Mouse (Mus musculus): ENCODE measurements around the gene Ccdc73. TPM values are rescaled to one million over a fixed set of nuclear protein-coding genes. Genes with fewer than 3 reads are reported as not detected.
"Not testable (repeated sequence)": the region's sequence is repeated elsewhere in the genome, so short reads cannot be mapped to it uniquely, and the experiment has no call there.

The Ccdc73 gene
- polyA plus RNA-seq (2014; fragmentation: Nextera tagmentation; extraction: Ambion mirVana): 7.8 and 11.0 TPM in 2 replicates

GRCm38 (mm10) chr2:104867282-104867855 is at the start of gene Ccdc73:
Ccdc73 (plus strand) TSS chr2:104867805.
- WGBS: 88% methylated on average over 13 of the region's 13 CpGs
- no peaks in the 10 kb centered on the region for H3K9me3 ChIP-seq (ENCODE audit: control insufficient read depth, low read length)
- no peak for DNase-seq (ENCODE audit: low spot score)
- ATAC-seq (ENCODE audit: low read depth): no peak
- no peak within 1 kb of the TSS for H3K4me3 ChIP-seq (ENCODE audit: low read depth, low read length)
- H3K36me3 ChIP-seq (ENCODE audit: control insufficient read depth, insufficient read depth, low read length): no peaks in the 10 kb centered on the region
- no peaks in the 10 kb centered on the region for H3K27me3 ChIP-seq (replicated peaks; ENCODE audit: control insufficient read depth, insufficient read depth, low read length)
- H3K27ac ChIP-seq (replicated peaks; ENCODE audit: low read depth, low read length): no peak within 1 kb of the TSS
- no peaks in the 10 kb centered on the region for H3K4me1 ChIP-seq (ENCODE audit: control insufficient read depth, insufficient read depth, low read length)
- H3K4me2 ChIP-seq (ENCODE audit: low read depth, low read length): no peak within 1 kb of the TSS
- H3K9ac ChIP-seq (ENCODE audit: low read depth, low read length): no peak within 1 kb of the TSS

GRCm38 (mm10) chr2:104818763-104819162 is 48.8 kb upstream of the Ccdc73 start:
- H3K27me3 ChIP-seq (replicated peaks; ENCODE audit: control insufficient read depth, insufficient read depth, low read length); H3K4me2 ChIP-seq (ENCODE audit: low read depth, low read length); H3K9ac ChIP-seq (ENCODE audit: low read depth, low read length); H3K27ac ChIP-seq (replicated peaks; ENCODE audit: low read depth, low read length); ATAC-seq (ENCODE audit: low read depth); DNase-seq (ENCODE audit: low spot score); H3K4me3 ChIP-seq (ENCODE audit: low read depth, low read length); H3K36me3 ChIP-seq (ENCODE audit: control insufficient read depth, insufficient read depth, low read length); H3K9me3 ChIP-seq (ENCODE audit: control insufficient read depth, low read length): not testable (repeated sequence)
- H3K4me1 ChIP-seq (ENCODE audit: control insufficient read depth, insufficient read depth, low read length): 0 out of 2 replicates have a peak, but pooled peaks cover 12% of the 10 kb centered on the region
- WGBS: 82% methylated on average over 3 of the region's 3 CpGs

- no peak for ATAC-seq (ENCODE audit: low read depth)
- no peak overlapping the region for H3K27ac ChIP-seq (replicated peaks; ENCODE audit: low read depth, low read length)
- H3K4me1 ChIP-seq (ENCODE audit: control insufficient read depth, insufficient read depth, low read length): peaks cover 3% of the 10 kb centered on the region; the same call in 1 of the 2 replicates
- H3K9me3 ChIP-seq (ENCODE audit: control insufficient read depth, low read length): no peaks in the 10 kb centered on the region
- no peak for DNase-seq (ENCODE audit: low spot score)
- no peak overlapping the region for H3K9ac ChIP-seq (ENCODE audit: low read depth, low read length)
- 84% methylated on average over 4 of the region's 4 CpGs for WGBS
- H3K4me3 ChIP-seq (ENCODE audit: low read depth, low read length): no peak overlapping the region
- H3K36me3 ChIP-seq (ENCODE audit: control insufficient read depth, insufficient read depth, low read length): no peaks in the 10 kb centered on the region
- H3K27me3 ChIP-seq (replicated peaks; ENCODE audit: control insufficient read depth, insufficient read depth, low read length): no peaks in the 10 kb centered on the region
- H3K4me2 ChIP-seq (ENCODE audit: low read depth, low read length): no peak overlapping the region
Observed at GRCm38 (mm10) chr2:104826191-104826590, 41.4 kb upstream of the Ccdc73 start.

- Histone ChIP-seq H3K4me2 (ENCODE audit: low read depth, low read length) (no peak overlapping the region), H3K36me3 (ENCODE audit: control insufficient read depth, insufficient read depth, low read length) (no peaks in the 10 kb centered on the region), H3K4me1 (ENCODE audit: control insufficient read depth, insufficient read depth, low read length) (peaks cover 3% of the 10 kb centered on the region; the same call in 1 of the 2 replicates), H3K4me3 (ENCODE audit: low read depth, low read length) (no peak overlapping the region), H3K9me3 (ENCODE audit: control insufficient read depth, low read length) (no peaks in the 10 kb centered on the region), H3K27ac (replicated peaks; ENCODE audit: low read depth, low read length) (no peak overlapping the region), H3K27me3 (replicated peaks; ENCODE audit: control insufficient read depth, insufficient read depth, low read length) (no peaks in the 10 kb centered on the region), H3K9ac (ENCODE audit: low read depth, low read length) (no peak overlapping the region)
- WGBS: 84% methylated on average over 2 of the region's 2 CpGs
- ATAC-seq (ENCODE audit: low read depth) (no peak), DNase-seq (ENCODE audit: low spot score) (no peak)
Observed at GRCm38 (mm10) chr2:104832486-104832885, 35.1 kb upstream of the Ccdc73 start.

GRCm38 (mm10) chr2:104840974-104841373 is 26.6 kb upstream of the Ccdc73 start:
- H3K27ac ChIP-seq (replicated peaks; ENCODE audit: low read depth, low read length): no peak overlapping the region; the same call in 1 of the 2 replicates
- no peaks in the 10 kb centered on the region for H3K9me3 ChIP-seq (ENCODE audit: control insufficient read depth, low read length)
- no peak for ATAC-seq (ENCODE audit: low read depth)
- no peak overlapping the region for H3K9ac ChIP-seq (ENCODE audit: low read depth, low read length)
- DNase-seq (ENCODE audit: low spot score): no peak
- H3K4me3 ChIP-seq (ENCODE audit: low read depth, low read length): no peak overlapping the region
- no peak overlapping the region for H3K4me2 ChIP-seq (ENCODE audit: low read depth, low read length)
- no peaks in the 10 kb centered on the region for H3K4me1 ChIP-seq (ENCODE audit: control insufficient read depth, insufficient read depth, low read length)
- H3K27me3 ChIP-seq (replicated peaks; ENCODE audit: control insufficient read depth, insufficient read depth, low read length): no peaks in the 10 kb centered on the region
- no peaks in the 10 kb centered on the region for H3K36me3 ChIP-seq (ENCODE audit: control insufficient read depth, insufficient read depth, low read length)

GRCm38 (mm10) chr2:104841736-104842135 is 25.9 kb upstream of the Ccdc73 start:
- peaks cover 5% of the 10 kb centered on the region; the same call in 1 of the 2 replicates for H3K4me1 ChIP-seq (ENCODE audit: control insufficient read depth, insufficient read depth, low read length)
- no peaks in the 10 kb centered on the region for H3K9me3 ChIP-seq (ENCODE audit: control insufficient read depth, low read length)
- DNase-seq (ENCODE audit: low spot score) (peak; percentile 70), ATAC-seq (ENCODE audit: low read depth) (peak; percentile 53; the same call in 1 of the 2 replicates)
- no peak overlapping the region for H3K4me3 ChIP-seq (ENCODE audit: low read depth, low read length)
- 82% methylated on average over 7 of the region's 7 CpGs for WGBS
- H3K27ac ChIP-seq (replicated peaks; ENCODE audit: low read depth, low read length): no peak overlapping the region; the same call in 1 of the 2 replicates
- no peak overlapping the region for H3K4me2 ChIP-seq (ENCODE audit: low read depth, low read length)
- no peak overlapping the region for H3K9ac ChIP-seq (ENCODE audit: low read depth, low read length)
- H3K36me3 ChIP-seq (ENCODE audit: control insufficient read depth, insufficient read depth, low read length): no peaks in the 10 kb centered on the region
- H3K27me3 ChIP-seq (replicated peaks; ENCODE audit: control insufficient read depth, insufficient read depth, low read length): no peaks in the 10 kb centered on the region

- no peak overlapping the region for H3K27ac ChIP-seq (replicated peaks; ENCODE audit: low read depth, low read length)
- no peaks in the 10 kb centered on the region for H3K9me3 ChIP-seq (ENCODE audit: control insufficient read depth, low read length)
- no peak for ATAC-seq (ENCODE audit: low read depth)
- no peak overlapping the region for H3K9ac ChIP-seq (ENCODE audit: low read depth, low read length)
- DNase-seq (ENCODE audit: low spot score): no peak
- H3K4me2 ChIP-seq (ENCODE audit: low read depth, low read length): no peak overlapping the region
- H3K36me3 ChIP-seq (ENCODE audit: control insufficient read depth, insufficient read depth, low read length): no peaks in the 10 kb centered on the region
- no peaks in the 10 kb centered on the region for H3K27me3 ChIP-seq (replicated peaks; ENCODE audit: control insufficient read depth, insufficient read depth, low read length)
- no peak overlapping the region for H3K4me3 ChIP-seq (ENCODE audit: low read depth, low read length)
- H3K4me1 ChIP-seq (ENCODE audit: control insufficient read depth, insufficient read depth, low read length): peaks cover 5% of the 10 kb centered on the region; the same call in 1 of the 2 replicates
Observed at GRCm38 (mm10) chr2:104842559-104842958, 25.0 kb upstream of the Ccdc73 start.

GRCm38 (mm10) chr2:104846638-104847414 is 20.8 kb upstream of the Ccdc73 start:
- H3K9me3 ChIP-seq (ENCODE audit: control insufficient read depth, low read length): no peaks in the 10 kb centered on the region
- no peak overlapping the region for H3K4me3 ChIP-seq (ENCODE audit: low read depth, low read length)
- 19% methylated on average over 4 of the region's 4 CpGs for WGBS
- ATAC-seq (ENCODE audit: low read depth) (no peak), DNase-seq (ENCODE audit: low spot score) (peak; percentile 48)
- no peak overlapping the region for H3K9ac ChIP-seq (ENCODE audit: low read depth, low read length)
- no peak overlapping the region for H3K27ac ChIP-seq (replicated peaks; ENCODE audit: low read depth, low read length)
- H3K36me3 ChIP-seq (ENCODE audit: control insufficient read depth, insufficient read depth, low read length): no peaks in the 10 kb centered on the region
- peaks cover 10% of the 10 kb centered on the region; the same call in 1 of the 2 replicates for H3K4me1 ChIP-seq (ENCODE audit: control insufficient read depth, insufficient read depth, low read length)
- no peak overlapping the region for H3K4me2 ChIP-seq (ENCODE audit: low read depth, low read length)
- 0 out of 2 replicates have a peak, but pooled peaks cover 6% of the 10 kb centered on the region for H3K27me3 ChIP-seq (replicated peaks; ENCODE audit: control insufficient read depth, insufficient read depth, low read length)
